Mouse (Mus musculus): ENCODE results near the gene Ube2q2.
"Not testable (repeated sequence)": the region's sequence is repeated elsewhere in the genome, so short reads cannot be mapped to it uniquely, and the experiment has no call there.

GRCm38 (mm10) chr9:55110835-55111217 lies 37.8 kb upstream of the Ube2q2 start:
- TF ChIP-seq POLR2A (IDR thresholded peaks at IDR 0.05; ENCODE audit: borderline replicate concordance, extremely low read depth, low read depth, low read length); CTCF (IDR thresholded peaks at IDR 0.05; ENCODE audit: insufficient read depth, low read length): not testable (repeated sequence)

Data from lung, adult 2 months (tissue).